Mouse (Mus musculus): ENCODE data around the gene Prkab2. TPM values are rescaled to one million over a fixed set of nuclear protein-coding genes. Genes with fewer than 3 reads are reported as not detected.

The Prkab2 gene
- polyA plus RNA-seq (2012; rRNA removed): 16.5 and 18.4 TPM in 2 replicates

GRCm38 (mm10) chr3:97657655-97658411 lies at the start of gene Prkab2:
Gene Prkab2, plus strand, starts transcription at chr3:97658193.

DNA sequence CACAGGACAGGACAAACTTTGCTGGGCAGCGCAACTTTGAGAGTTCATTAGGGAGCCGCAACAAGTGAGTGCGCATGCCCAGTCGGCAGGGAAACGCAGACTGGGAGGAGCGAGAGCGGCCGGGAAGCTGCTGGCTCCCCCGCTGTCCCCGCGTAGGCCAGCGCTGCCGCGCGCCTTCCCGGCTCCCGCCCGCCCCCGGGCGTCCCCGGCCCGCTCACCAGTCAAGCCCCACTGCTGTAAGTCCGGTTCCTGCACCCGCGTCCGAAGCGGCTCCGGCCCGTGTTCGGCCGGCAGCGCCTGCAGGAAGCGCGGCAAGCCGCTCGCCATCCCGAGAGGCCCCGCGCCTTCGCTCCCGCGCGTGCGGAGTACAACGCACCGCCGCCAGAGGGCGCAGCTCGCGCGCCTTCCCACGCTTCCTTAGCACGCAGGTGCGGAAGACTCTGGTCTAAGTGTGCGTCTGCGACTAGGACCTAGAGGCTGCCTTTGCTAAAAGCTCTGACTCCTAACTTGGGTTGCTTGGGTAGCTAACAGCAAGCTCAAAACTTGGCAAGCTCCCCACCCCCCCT lies 48.1 kb upstream of the Prkab2 start, which contains the start of gene Chd1l:
Chd1l (minus strand) TSS at position 359 of the 566 bp plus-strand sequence.

GRCm38 (mm10) chr3:97628391-97629001 lies 29.5 kb upstream of the Prkab2 start, which contains the start of gene Fmo5:
Gene Fmo5, plus strand, starts transcription at chr3:97628804.

GRCm38 (mm10) chr3:97674644-97675110 lies 16.7 kb downstream of the Prkab2 start, which contains the start of gene Gm17651:
Gene Gm17651, minus strand, starts transcription at chr3:97674694.

Other genes with a start within 250 kb of the Prkab2 start
- gene Olfr1402, start 236.2 kb upstream of the Prkab2 start, polyA plus RNA-seq (2012; rRNA removed): not detected in 2 replicates
- 7.3 and 7.6 TPM in 2 replicates for gene Chd1l, start 48.0 kb upstream of the Prkab2 start, polyA plus RNA-seq (2012; rRNA removed)
- gene Fmo5, start 29.4 kb upstream of the Prkab2 start, polyA plus RNA-seq (2012; rRNA removed): 0.44 and 0.66 TPM in 2 replicates
- not detected in 2 replicates for gene Gm17651, start 16.5 kb downstream of the Prkab2 start, polyA plus RNA-seq (2012; rRNA removed)
- 44.6 and 50.7 TPM in 2 replicates for gene Pde4dip, start 230.5 kb downstream of the Prkab2 start, polyA plus RNA-seq (2012; rRNA removed)
- 61.7 and 70.9 TPM in 2 replicates for gene Sec22b, start 243.0 kb downstream of the Prkab2 start, polyA plus RNA-seq (2012; rRNA removed)

All from central nervous system, embryonic 14 days (tissue).